Mouse (Mus musculus) heart, adult 10 weeks (tissue): Measurements from ENCODE around the gene Gnpnat1. TPM values are rescaled to one million over a fixed set of nuclear protein-coding genes. Genes with fewer than 3 reads are reported as not detected.

Source experiments
- polyA plus RNA-seq: library from polyadenylated mRNA; stranded (reverse); fragments of 350-450 nt; fragmentation: Illumina TruSeq; extraction: RNeasy Lipid Tissue Mini Kit (QIAGEN cat#74804); gene quantifications from one replicate; pipeline ENCODE4 v1.2.3, GENCODE M21; 2014; ENCODE audit warnings: low read depth, low replicate concordance

The Gnpnat1 gene
- 11.6 TPM for polyA plus RNA-seq

GRCm38 (mm10) chr14:45404813-45405212 is at the start of gene Gnpnat1:
Gene Gnpnat1 (minus strand): TSS chr14:45404913.

DNA sequence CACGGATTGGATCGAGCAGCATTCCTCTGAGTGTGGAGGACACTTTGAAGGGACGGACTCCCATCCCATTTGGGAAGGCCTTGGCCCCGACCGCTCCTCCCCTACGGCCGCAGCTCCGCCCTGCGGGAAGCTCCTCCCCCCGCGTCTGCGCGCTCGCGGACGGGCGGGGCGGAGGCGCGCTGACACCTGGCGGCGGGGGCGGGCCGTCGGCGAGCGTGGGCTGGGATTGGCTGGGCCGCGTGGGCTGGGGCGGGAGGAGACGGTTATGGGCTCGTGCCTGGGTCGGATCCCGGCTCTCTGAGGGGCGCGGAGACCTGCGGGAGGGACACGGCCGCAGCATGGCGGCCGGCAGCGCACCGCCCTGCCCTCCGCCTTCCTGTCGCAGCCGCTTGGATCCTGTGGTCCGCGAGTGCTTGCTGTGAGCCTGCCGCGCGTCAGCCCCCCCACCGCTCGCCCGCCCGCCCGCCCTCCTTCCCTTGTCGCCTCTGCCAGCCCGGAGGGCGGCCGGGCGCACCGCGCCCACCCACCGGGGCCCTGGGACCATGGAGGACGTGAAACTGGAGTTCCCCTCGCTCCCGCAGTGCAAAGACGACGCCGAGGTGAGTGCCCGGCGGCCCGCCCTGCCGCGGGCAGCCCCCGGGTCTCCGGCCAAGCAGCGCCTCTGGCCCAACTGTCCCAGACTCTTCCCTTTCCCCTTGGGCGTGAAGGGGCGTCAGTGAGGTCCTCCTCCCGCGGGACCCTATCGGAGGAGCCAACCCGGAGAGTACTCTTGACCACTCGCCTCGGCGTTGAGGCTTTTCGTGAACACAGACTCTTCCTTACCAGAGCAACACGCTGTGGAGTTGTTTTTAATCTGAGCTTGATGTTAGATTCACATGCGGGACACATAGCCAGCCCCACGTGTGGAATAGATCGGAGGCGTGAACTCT is 53.5 kb downstream of the Gnpnat1 start, which contains the start of gene Styx:
Gene Styx (plus strand): TSS at position 163 of the 929 bp plus-strand sequence.

DNA sequence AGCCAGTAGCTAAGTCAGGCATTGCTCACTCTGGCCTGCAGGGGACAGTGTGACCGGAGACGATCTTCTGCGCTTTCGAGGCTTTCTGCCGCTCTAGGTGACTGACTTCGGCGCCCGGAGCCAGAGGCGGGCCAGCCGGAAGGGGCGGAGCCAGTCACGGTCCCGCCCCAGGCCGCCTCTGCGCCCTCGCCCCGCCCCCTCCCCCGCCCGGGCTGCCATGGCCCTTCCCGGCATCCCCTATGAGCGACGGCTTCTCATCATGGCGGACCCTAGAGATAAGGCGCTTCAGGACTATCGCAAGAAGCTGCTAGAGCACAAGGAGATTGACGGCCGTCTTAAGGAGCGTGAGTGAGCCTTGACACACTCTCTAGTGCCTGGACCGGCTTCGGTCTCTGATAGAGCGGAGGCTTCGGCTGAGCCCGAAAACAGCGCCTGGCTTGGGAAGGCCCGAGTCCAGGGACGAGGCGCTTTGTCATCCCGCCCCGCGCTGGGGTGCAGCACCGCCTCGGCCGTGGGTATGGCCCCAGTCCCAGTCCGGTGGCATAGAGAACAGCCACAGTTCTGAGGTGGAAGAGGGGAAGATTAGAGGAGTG is 75.0 kb downstream of the Gnpnat1 start, which contains the start of gene Psmc6:
Gene Psmc6 (plus strand): TSS at position 200 of the 593 bp plus-strand sequence.

Other genes with a start within 250 kb of the Gnpnat1 start
- 4.5 TPM for gene Gpr137c, start 185.2 kb downstream of the Gnpnat1 start, polyA plus RNA-seq
- gene Txndc16, start 184.6 kb downstream of the Gnpnat1 start, polyA plus RNA-seq: 14.3 TPM
- gene Ero1l, start 86.1 kb downstream of the Gnpnat1 start, polyA plus RNA-seq: 13.5 TPM
- 130 TPM for gene Psmc6, start 75.1 kb downstream of the Gnpnat1 start, polyA plus RNA-seq
- 18.2 TPM for gene Styx, start 53.8 kb downstream of the Gnpnat1 start, polyA plus RNA-seq
- gene Fermt2, start 125.2 kb upstream of the Gnpnat1 start, polyA plus RNA-seq: 208 TPM